Mouse (Mus musculus): Measurements from ENCODE around the gene Card10. TPM values are rescaled to one million over a fixed set of nuclear protein-coding genes. Genes with fewer than 3 reads are reported as not detected.

Card10 gene
- polyA plus RNA-seq, 1 experiment from 2014 or later = 10.2 TPM

- WGBS = 43% methylated on average over 21 of the region's 21 CpGs
- no peak overlapping the region for H3K27ac ChIP-seq (ENCODE audit: low read depth, low read length)
- no peak overlapping the region for H3K4me2 ChIP-seq (replicated peaks; ENCODE audit: low read depth, low read length)
- no peaks in the 10 kb centered on the region for H3K9me3 ChIP-seq (ENCODE audit: control insufficient read depth, low read length)
- H3K4me3 ChIP-seq (ENCODE audit: low read length) = no peak overlapping the region
- H3K4me1 ChIP-seq (ENCODE audit: control insufficient read depth, insufficient read depth, low read length) = peaks cover 41% of the 10 kb centered on the region
- H3K36me3 ChIP-seq (ENCODE audit: control insufficient read depth, insufficient read depth, low read length) = no peaks in the 10 kb centered on the region
- H3K9ac ChIP-seq (ENCODE audit: low read depth, low read length) = no peak overlapping the region
- peaks cover 41% of the 10 kb centered on the region for H3K27me3 ChIP-seq (ENCODE audit: control insufficient read depth, insufficient read depth, low read length)
- ATAC-seq (ENCODE audit: low FRiP score, low TSS enrichment) = no peak
Measured at GRCm38 (mm10) chr15:78799029-78799428, 3.8 kb downstream of the Card10 start.

GRCm38 (mm10) chr15:78797060-78797329, 5.8 kb downstream of the Card10 start:
- H3K4me2 ChIP-seq (replicated peaks; ENCODE audit: low read depth, low read length) = no peak overlapping the region
- no peak overlapping the region for H3K27ac ChIP-seq (ENCODE audit: low read depth, low read length)
- H3K4me3 ChIP-seq (ENCODE audit: low read length) = no peak overlapping the region
- H3K27me3 ChIP-seq (ENCODE audit: control insufficient read depth, insufficient read depth, low read length) = peaks cover 30% of the 10 kb centered on the region
- 27% methylated on average over 8 of the region's 8 CpGs for WGBS
- ATAC-seq (ENCODE audit: low FRiP score, low TSS enrichment) = no peak; the same call in 1 of the 2 replicates
- no peaks in the 10 kb centered on the region for H3K9me3 ChIP-seq (ENCODE audit: control insufficient read depth, low read length)
- peaks cover 23% of the 10 kb centered on the region for H3K4me1 ChIP-seq (ENCODE audit: control insufficient read depth, insufficient read depth, low read length)
- no peak overlapping the region for H3K9ac ChIP-seq (ENCODE audit: low read depth, low read length)
- H3K36me3 ChIP-seq (ENCODE audit: control insufficient read depth, insufficient read depth, low read length) = no peaks in the 10 kb centered on the region

- Histone ChIP-seq H3K27ac (ENCODE audit: low read depth, low read length) (peak overlapping the region; percentile 32), H3K4me2 (replicated peaks; ENCODE audit: low read depth, low read length) (peak overlapping the region; percentile 19), H3K9me3 (ENCODE audit: control insufficient read depth, low read length) (no peaks in the 10 kb centered on the region), H3K36me3 (ENCODE audit: control insufficient read depth, insufficient read depth, low read length) (no peaks in the 10 kb centered on the region), H3K27me3 (ENCODE audit: control insufficient read depth, insufficient read depth, low read length) (peaks cover 28% of the 10 kb centered on the region), H3K9ac (ENCODE audit: low read depth, low read length) (no peak overlapping the region), H3K4me1 (ENCODE audit: control insufficient read depth, insufficient read depth, low read length) (peaks cover 17% of the 10 kb centered on the region), H3K4me3 (ENCODE audit: low read length) (no peak overlapping the region)
- peak; percentile 89 for ATAC-seq (ENCODE audit: low FRiP score, low TSS enrichment)
- 14% methylated on average over 25 of the region's 25 CpGs for WGBS
Measured at GRCm38 (mm10) chr15:78796196-78797059, 6.4 kb downstream of the Card10 start.

DNA sequence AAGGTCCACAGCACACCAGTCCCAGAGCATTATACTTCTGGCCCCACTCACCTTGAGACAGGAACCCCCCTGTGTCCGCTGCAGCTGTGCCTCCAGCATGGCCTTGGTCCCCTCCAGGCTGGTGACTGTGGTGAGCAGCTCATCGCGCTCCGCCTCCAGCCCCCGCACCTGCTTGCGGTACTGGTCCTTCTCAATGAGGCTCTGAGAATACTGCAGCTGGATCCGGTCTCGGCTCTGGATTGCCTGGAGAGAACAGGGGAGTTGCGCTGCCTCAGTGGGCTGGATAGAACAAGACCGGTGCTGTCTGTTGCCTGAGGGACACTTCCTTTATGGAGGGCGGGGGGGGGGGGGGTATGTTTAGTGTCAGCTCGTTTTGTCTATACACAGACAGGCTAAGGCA, 11.9 kb downstream of the Card10 start:
- peaks cover 3% of the 10 kb centered on the region; the same call in 1 of the 2 replicates for H3K36me3 ChIP-seq (ENCODE audit: control insufficient read depth, insufficient read depth, low read length)
- peaks cover 12% of the 10 kb centered on the region; the same call in 1 of the 2 replicates for H3K27me3 ChIP-seq (ENCODE audit: control insufficient read depth, insufficient read depth, low read length)

GRCm38 (mm10) chr15:78790451-78790850, 12.4 kb downstream of the Card10 start:
- Histone ChIP-seq H3K4me1 (ENCODE audit: control insufficient read depth, insufficient read depth, low read length) (peaks cover 4% of the 10 kb centered on the region; the same call in 1 of the 2 replicates), H3K4me3 (ENCODE audit: low read length) (no peak overlapping the region), H3K4me2 (replicated peaks; ENCODE audit: low read depth, low read length) (no peak overlapping the region), H3K36me3 (ENCODE audit: control insufficient read depth, insufficient read depth, low read length) (peaks cover 3% of the 10 kb centered on the region; the same call in 1 of the 2 replicates), H3K27ac (ENCODE audit: low read depth, low read length) (peak overlapping the region; percentile 30; the same call in 1 of the 2 replicates), H3K9me3 (ENCODE audit: control insufficient read depth, low read length) (no peaks in the 10 kb centered on the region), H3K27me3 (ENCODE audit: control insufficient read depth, insufficient read depth, low read length) (peaks cover 12% of the 10 kb centered on the region; the same call in 1 of the 2 replicates), H3K9ac (ENCODE audit: low read depth, low read length) (no peak overlapping the region)
- 56% methylated on average over 4 of the region's 4 CpGs for WGBS
- ATAC-seq (ENCODE audit: low FRiP score, low TSS enrichment) = no peak

More for the DNA sequence above, 11.9 kb downstream of the Card10 start:
- H3K4me3 ChIP-seq (ENCODE audit: low read length) = no peak overlapping the region
- no peak overlapping the region for H3K4me2 ChIP-seq (replicated peaks; ENCODE audit: low read depth, low read length)
- H3K9ac ChIP-seq (ENCODE audit: low read depth, low read length) = 0 out of 2 replicates have a peak overlapping the region, but pooled peaks have one; percentile 23
- H3K27ac ChIP-seq (ENCODE audit: low read depth, low read length) = peak overlapping the region; percentile 30
- WGBS = 78% methylated on average over 12 of the region's 12 CpGs
- no peaks in the 10 kb centered on the region for H3K9me3 ChIP-seq (ENCODE audit: control insufficient read depth, low read length)
- ATAC-seq (ENCODE audit: low FRiP score, low TSS enrichment) = no peak
- H3K4me1 ChIP-seq (ENCODE audit: control insufficient read depth, insufficient read depth, low read length) = peaks cover 10% of the 10 kb centered on the region

- 89% methylated on average over 13 of the region's 13 CpGs for WGBS
- Histone ChIP-seq H3K27me3 (ENCODE audit: control insufficient read depth, insufficient read depth, low read length) (peaks cover 12% of the 10 kb centered on the region; the same call in 1 of the 2 replicates), H3K36me3 (ENCODE audit: control insufficient read depth, insufficient read depth, low read length) (peaks cover 8% of the 10 kb centered on the region; the same call in 1 of the 2 replicates), H3K4me2 (replicated peaks; ENCODE audit: low read depth, low read length) (no peak overlapping the region), H3K9me3 (ENCODE audit: control insufficient read depth, low read length) (no peaks in the 10 kb centered on the region), H3K4me3 (ENCODE audit: low read length) (no peak overlapping the region), H3K27ac (ENCODE audit: low read depth, low read length) (no peak overlapping the region), H3K4me1 (ENCODE audit: control insufficient read depth, insufficient read depth, low read length) (0 out of 2 replicates have a peak, but pooled peaks cover 4% of the 10 kb centered on the region), H3K9ac (ENCODE audit: low read depth, low read length) (no peak overlapping the region)
- no peak for ATAC-seq (ENCODE audit: low FRiP score, low TSS enrichment)
Measured at GRCm38 (mm10) chr15:78789721-78790323, 13.0 kb downstream of the Card10 start.

DNA sequence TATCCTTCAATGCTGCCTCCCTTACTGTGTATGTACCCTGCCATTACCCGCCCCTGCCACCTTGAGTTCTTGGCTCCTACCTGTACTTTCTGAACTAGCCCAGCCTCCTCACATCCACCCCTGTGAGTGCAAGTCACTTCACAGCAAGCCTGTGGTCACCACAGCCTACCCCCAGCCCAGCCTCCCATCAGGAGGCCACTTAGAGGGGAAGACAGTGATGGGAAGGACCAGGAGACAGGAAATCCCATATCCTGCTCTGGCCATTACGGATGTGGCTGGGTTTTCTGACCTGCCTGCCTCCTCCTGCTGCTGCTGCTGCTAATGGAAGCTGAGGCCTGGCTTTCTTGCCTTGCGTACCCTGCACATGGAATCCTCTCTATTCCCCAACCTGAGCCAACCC, 14.8 kb downstream of the Card10 start:
- ATAC-seq (ENCODE audit: low FRiP score, low TSS enrichment) = no peak
- 0 out of 2 replicates have a peak, but pooled peaks cover 3% of the 10 kb centered on the region for H3K27me3 ChIP-seq (ENCODE audit: control insufficient read depth, insufficient read depth, low read length)
- H3K27ac ChIP-seq (ENCODE audit: low read depth, low read length) = peak overlapping the region; percentile 75; the same call in 1 of the 2 replicates
- H3K4me3 ChIP-seq (ENCODE audit: low read length) = no peak overlapping the region
- no peaks in the 10 kb centered on the region for H3K9me3 ChIP-seq (ENCODE audit: control insufficient read depth, low read length)
- 72% methylated on average over 3 of the region's 3 CpGs for WGBS
- H3K4me2 ChIP-seq (replicated peaks; ENCODE audit: low read depth, low read length) = no peak overlapping the region
- peaks cover 8% of the 10 kb centered on the region; the same call in 1 of the 2 replicates for H3K36me3 ChIP-seq (ENCODE audit: control insufficient read depth, insufficient read depth, low read length)
- 0 out of 2 replicates have a peak, but pooled peaks cover 4% of the 10 kb centered on the region for H3K4me1 ChIP-seq (ENCODE audit: control insufficient read depth, insufficient read depth, low read length)
- H3K9ac ChIP-seq (ENCODE audit: low read depth, low read length) = no peak overlapping the region

GRCm38 (mm10) chr15:78787287-78787856, 15.5 kb downstream of the Card10 start:
- H3K9me3 ChIP-seq (ENCODE audit: control insufficient read depth, low read length) = no peaks in the 10 kb centered on the region
- 0 out of 2 replicates have a peak, but pooled peaks cover 3% of the 10 kb centered on the region for H3K27me3 ChIP-seq (ENCODE audit: control insufficient read depth, insufficient read depth, low read length)
- no peak overlapping the region for H3K9ac ChIP-seq (ENCODE audit: low read depth, low read length)
- peak overlapping the region; percentile 75; the same call in 1 of the 2 replicates for H3K27ac ChIP-seq (ENCODE audit: low read depth, low read length)
- H3K4me3 ChIP-seq (ENCODE audit: low read length) = no peak overlapping the region
- H3K4me1 ChIP-seq (ENCODE audit: control insufficient read depth, insufficient read depth, low read length) = 0 out of 2 replicates have a peak, but pooled peaks cover 4% of the 10 kb centered on the region
- WGBS = 55% methylated on average over 9 of the region's 9 CpGs
- no peak overlapping the region for H3K4me2 ChIP-seq (replicated peaks; ENCODE audit: low read depth, low read length)
- no peak for ATAC-seq (ENCODE audit: low FRiP score, low TSS enrichment)
- peaks cover 8% of the 10 kb centered on the region; the same call in 1 of the 2 replicates for H3K36me3 ChIP-seq (ENCODE audit: control insufficient read depth, insufficient read depth, low read length)

Data from kidney, embryonic 14.5 days (tissue).